Mouse (Mus musculus) telencephalon, adult 2 months (tissue): ENCODE measurements at regions not wholly inside any gene's neighbourhood (a gene's known extent, or its start where the extent isn't known, plus 50 kb on each side); places are given as distances from the start of the nearest gene placed in this dataset.

Source experiments
- DNase-seq: peaks from one replicate; pipeline ENCODE4 v3.0.0-alpha.2; 2011; ENCODE audit warnings: low read depth, low spot score

DNA sequence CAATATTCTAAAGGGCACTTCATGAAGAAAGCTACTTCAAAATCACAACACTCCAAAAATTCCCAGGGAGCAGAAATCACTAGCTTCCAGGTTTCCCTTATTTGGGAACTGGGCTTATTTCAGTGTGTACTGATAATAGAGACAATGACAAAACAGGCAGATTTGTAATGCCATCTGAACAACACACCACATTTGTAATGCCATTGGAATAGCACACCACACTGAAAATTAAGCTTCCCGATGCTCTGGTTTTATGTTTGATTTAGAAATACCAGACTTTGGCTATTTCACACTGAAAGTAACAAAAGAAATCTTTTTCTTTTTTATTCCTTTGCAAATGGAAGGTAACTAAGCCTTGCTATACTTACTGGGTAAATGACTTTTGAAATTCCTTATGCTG, 343.5 kb upstream of the Cdh20 start:
- no peak for DNase-seq

DNA sequence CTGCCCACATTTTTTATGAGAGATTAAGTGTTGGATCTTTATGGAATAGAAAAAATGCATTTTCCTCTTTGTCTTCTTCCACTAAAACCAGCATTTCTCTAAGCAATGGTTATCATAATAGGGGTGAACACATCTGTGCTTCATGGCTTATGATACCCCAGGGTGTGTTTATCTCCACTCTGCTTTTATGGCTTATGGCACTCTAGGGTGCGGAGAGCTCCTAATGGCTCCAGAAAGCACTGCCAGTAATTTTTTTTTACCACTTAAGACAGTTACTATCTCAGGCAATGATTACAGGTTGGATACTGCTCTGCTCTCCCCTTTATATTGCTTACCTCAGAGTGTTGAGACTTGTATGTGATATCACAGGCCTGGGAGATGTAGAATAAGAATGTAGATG, 343.0 kb upstream of the Cdh20 start:
- no peak for DNase-seq

DNA sequence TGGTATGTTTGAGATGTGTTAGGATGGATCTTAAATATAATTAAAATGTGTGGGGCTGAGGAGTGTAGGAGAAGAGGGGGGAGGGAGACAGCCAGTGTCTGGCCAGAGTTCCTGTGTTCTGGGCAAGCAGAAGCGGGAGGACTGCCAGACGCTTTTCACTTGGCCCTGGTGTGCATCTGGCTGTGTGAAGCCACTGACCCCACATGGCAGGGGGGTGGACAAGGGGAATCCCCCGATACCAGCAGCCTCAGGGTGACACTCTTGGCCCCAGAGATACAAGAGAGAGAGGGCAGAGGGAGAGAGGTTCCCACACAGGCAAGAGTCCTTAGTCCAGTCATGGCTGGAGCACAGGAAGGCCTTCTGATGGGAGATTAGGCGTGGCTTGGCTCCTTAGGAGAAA, 318.7 kb upstream of the Cdh20 start:
- DNase-seq = no peak

- no peak for DNase-seq
These were observed 299.8 kb upstream of the Cdh20 start for GRCm38 (mm10) chr1:104468571-104468970.

DNA sequence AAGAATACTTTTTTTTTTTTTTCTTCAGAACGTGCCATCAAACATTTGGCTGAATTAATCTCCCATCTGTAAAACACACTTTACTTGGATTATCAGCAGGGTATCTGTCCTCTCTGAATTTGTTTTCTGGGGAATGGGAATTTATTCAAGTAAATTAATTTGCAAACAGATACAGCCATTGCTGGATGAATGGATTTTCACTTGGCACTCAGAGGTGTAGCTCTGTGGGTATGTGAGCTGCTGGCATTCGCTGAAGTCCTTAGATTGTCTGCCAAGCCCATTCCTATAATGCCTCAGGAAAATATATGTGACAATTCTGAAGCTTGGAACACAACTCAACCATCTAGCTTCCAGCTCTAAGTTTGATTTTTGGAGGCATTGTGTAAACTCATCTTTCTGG, 288.6 kb upstream of the Cdh20 start:
- peak; percentile 23 for DNase-seq
